Mouse (Mus musculus) cerebellum, adult 9-10 months (tissue): ENCODE data around the gene Olfr353.

ENCODE experiments used
- DNase-seq: peaks from one replicate; pipeline ENCODE4 v3.0.0; 2022

The Olfr353 gene

DNA sequence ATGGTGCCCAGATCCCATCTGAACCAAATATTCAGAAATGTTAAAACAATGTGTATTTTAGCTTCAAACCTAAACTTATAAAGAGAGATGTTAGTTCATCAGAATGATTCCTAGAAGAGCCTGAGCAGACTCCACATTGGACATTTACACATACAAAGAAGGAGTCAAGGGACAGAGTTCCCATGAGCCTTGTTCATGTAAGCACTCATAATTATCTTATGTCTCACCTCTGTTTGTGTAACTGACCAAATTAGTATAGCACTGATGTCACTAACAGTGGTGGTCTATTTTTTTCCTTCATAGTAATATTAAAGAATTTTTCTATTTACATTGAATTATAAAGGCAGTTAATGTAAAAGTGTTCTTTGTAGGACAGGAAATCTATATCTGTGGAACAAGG lies at the start of gene Olfr353:
Olfr353 (minus strand) TSS at position 101 of the 400 bp plus-strand sequence.
- no peak for DNase-seq

DNA sequence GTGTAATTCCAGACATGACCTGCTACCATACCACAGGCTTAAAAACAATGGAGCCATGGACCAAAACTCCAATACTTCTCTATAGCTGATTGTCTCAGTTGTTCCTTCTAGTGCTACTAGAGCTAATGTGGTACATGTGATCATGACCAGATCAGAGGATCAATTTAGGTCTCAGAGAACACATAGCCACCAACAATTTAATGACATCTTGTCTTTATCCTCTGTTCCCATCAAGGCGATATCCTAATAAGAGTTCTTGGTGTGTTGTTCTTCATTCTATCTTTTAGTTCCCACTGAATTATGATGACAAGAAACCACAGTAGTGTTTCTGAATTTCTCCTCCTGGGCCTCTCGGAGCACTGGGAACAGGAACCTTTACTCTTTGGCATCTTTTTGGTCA lies 44.1 kb upstream of the Olfr353 start, which contains the start of gene Olfr356:
Olfr356 (plus strand) TSS at position 301 of the 400 bp plus-strand sequence.
- DNase-seq: no peak

DNA sequence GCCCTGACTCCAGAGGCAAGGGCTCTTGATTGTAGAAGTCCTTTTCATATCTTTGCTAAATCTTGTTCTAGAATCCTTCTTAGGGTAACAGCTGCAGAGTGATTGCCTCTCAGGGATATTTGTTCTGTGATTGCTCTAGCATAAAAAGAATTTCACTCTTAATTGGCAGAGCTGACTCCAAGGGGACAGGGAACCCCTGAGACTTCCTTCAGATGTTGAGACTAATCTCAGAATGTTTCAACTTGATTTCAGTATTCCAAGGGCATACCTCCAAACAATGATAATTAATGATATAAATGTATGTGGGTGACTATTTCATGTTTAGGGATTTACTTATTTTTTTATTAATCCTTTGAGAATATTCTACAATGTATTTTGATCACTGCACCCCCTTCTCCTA lies 36.1 kb upstream of the Olfr353 start, which contains the start of gene Olfr355:
Olfr355 (minus strand) TSS at position 101 of the 400 bp plus-strand sequence.
- no peak for DNase-seq

DNA sequence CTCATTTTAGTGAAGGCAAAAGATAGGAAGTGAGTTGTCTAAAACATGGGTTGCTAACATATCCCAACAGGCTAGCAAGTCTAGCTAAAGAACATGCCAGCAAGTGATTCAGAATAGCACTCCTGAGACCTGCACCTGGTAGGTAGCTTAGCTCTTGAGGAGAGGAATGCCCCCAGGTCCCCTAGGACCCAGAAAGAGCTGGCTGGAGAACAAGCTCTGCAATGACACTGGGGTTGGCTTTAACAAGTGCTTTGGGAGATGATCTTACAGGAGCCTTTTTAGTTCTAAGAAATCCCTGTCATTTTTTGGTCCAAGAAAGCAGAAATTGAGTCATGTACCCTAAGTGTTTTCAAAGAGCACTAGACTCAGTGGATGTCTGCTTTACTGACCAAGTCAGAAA lies 12.6 kb upstream of the Olfr353 start, which contains the start of gene Olfr354:
Olfr354 (plus strand) TSS at position 301 of the 400 bp plus-strand sequence.
- DNase-seq: no peak

DNA sequence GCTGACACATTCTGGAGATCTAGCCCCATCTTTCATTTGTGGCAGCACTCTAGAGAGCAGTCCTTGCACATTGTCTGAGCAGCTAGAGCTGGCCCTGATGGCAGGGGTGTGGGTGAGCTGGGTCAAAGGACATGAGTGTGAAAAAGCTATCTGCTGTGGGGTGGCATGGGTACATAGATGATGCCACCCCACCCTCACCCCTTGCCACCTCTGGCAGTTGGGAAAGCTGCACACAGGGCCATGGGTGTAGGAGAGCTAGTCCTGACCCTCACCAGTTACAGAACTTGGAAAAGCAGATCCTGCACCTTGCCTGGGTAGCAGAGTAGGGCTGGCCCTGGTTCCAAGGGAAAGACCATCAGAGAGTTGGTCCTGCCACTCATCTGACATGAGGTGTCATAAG lies 4.4 kb upstream of the Olfr353 start:
- DNase-seq: no peak

DNA sequence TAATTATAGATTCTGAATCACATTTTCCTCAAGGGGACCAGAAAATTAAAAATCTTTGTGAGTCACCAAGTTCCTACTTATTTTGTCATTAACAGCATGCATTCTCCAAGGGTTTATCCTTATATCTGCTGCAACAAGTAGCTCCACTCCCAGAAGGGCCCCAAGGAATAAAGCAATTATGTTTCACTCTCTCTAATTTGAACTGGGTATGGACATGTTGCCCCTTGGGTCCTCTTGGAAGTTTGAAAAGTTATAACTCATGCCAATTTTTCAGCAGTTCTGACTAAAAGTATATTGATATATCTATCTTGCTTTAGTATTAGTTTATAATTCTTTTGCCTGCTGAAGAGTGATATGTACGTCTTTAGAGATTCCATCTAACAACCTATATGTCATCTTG lies 24.6 kb downstream of the Olfr353 start, which contains the start of gene Olfr352:
Olfr352 (plus strand) TSS at position 301 of the 400 bp plus-strand sequence.
- no peak for DNase-seq

DNA sequence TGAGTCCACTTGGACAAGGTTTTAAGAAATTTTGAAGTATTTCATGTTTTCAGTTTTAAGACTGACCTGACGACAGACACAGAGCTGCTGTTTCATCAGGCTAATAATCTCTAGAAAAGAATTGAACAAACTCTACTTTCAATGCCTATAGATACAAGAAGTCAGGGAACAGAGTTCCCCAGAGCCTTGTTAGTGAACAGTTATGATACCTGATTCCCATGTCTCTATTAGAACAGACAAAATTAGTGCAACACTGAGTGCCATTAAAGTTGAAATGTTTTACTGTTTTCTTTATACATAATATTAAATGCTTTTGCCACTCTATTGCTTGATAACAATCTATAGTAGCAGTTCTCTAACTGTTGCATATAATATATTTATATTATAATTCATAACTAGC lies 30.2 kb downstream of the Olfr353 start, which contains the start of gene Olfr351:
Olfr351 (minus strand) TSS at position 101 of the 400 bp plus-strand sequence.
- no peak for DNase-seq

DNA sequence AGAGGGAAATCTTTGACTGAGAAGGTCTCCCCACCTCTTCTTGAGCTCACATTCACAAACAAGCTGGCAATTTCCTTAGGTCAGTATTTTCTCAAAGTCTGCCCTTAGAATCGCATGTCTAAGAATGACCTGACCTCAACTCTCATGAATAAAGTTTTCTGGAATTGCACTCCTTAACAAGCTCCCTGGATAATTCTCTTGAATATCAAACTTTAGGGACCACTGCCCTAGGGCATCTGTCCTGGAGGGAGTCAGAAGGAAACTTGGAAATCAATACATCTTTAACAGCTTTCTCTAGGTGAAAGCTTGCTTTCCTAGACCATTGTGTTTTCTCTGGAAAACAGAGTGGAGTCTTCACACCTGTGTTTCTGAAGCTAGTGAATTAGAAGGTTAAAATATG lies 46.7 kb downstream of the Olfr353 start, which contains the start of gene Olfr350:
Olfr350 (plus strand) TSS at position 301 of the 400 bp plus-strand sequence.
- DNase-seq: no peak
